ENCODE assay signal across 8 mouse cellular contexts in the genomic region with DNA sequence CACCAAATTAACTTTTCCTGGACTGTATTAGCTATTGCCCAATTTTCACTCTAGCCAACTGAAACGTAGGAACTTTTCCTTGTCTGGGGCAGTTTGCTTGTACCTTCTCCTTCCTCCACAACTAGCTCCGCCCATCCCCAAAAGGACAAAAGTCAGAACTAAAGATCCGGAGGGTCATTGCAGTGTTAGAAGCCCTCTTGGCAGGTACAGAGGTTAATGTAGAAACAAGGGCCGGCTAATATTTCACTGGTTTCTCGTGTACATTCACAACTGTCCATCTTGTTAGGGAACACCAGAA. TPM values are rescaled to one million over a fixed set of nuclear protein-coding genes. Genes with fewer than 3 reads are reported as not detected.
A peak's percentile ranks its signal among the peaks of the same experiment; 100 is the strongest.
DNase-seq lines count a peak whose midpoint lies in the region; ATAC-seq and TF ChIP-seq lines count a peak whose summit lies in the region.

No protein-coding gene starts in this region.

- peak overlapping the region; percentile 72 for H3K4me3 ChIP-seq in heart, embryonic 15.5 days
- peak overlapping the region; percentile 98 for H3K4me3 ChIP-seq in limb, embryonic 11.5 days (ENCODE audit: low read depth, low read length)
- H3K4me3 ChIP-seq in myocyte = peak overlapping the region; percentile 86

- no peak for ATAC-seq in heart, embryonic 15.5 days (replicated peaks; ENCODE audit: insufficient number of reproducible peaks, insufficient read depth, low FRiP score, low read depth)
- no peak for ATAC-seq in limb, embryonic 11.5 days (ENCODE audit: insufficient number of reproducible peaks, low FRiP score, low TSS enrichment, low read depth)

- H3ac ChIP-seq in myocyte (ENCODE audit: control insufficient read depth, insufficient read length) = peak overlapping the region; percentile 90

- intact Hi-C loops in left cerebral cortex, postnatal 14 days (cut with DNase I) = loop anchor here (10.0 kb wide), 1 partner anchor 394 kb away; no protein-coding TSS in a partner anchor

- DNase-seq in cerebellum, adult 18-20 months = peak; percentile 23 to 31
- DNase-seq in cerebellum, postnatal 4 days (ENCODE audit: low spot score in 2 of 2) = no peak
- peak; percentile 75 for DNase-seq in ZHBTc4 (ENCODE audit: low read depth, low spot score)
- DNase-seq in limb, embryonic 11.5 days (ENCODE audit: low spot score) = peak; percentile 50
- no peak for DNase-seq in right cerebral cortex, postnatal 10 days (ENCODE audit: low spot score in 2 of 2)
- no peak for DNase-seq in left cerebral cortex, postnatal 14 days (ENCODE audit: low spot score in 2 of 2)

- no peaks in the 10 kb centered on the region for H3K27me3 ChIP-seq in heart, embryonic 15.5 days
- no peaks in the 10 kb centered on the region for H3K27me3 ChIP-seq in limb, embryonic 11.5 days (ENCODE audit: control insufficient read depth, insufficient read depth, low read length)
- H3K27me3 ChIP-seq in myocyte (ENCODE audit: control insufficient read depth, insufficient read depth, insufficient read length) = no peaks in the 10 kb centered on the region

- peaks cover 20% of the 10 kb centered on the region for H3K4me1 ChIP-seq in heart, embryonic 15.5 days (replicated peaks)
- peaks cover 12% of the 10 kb centered on the region for H3K4me1 ChIP-seq in limb, embryonic 11.5 days (ENCODE audit: control insufficient read depth, insufficient read depth, low read length)

- 14% methylated on average over 5 of the region's 5 CpGs for WGBS in heart, embryonic 15.5 days
- 9% methylated on average over 5 of the region's 5 CpGs for WGBS in limb, embryonic 11.5 days

- no peak for TF ChIP-seq POLR2A in myocyte (IDR thresholded peaks at IDR 0.05; ENCODE audit: insufficient read length, low read depth)

- H3K9me3 ChIP-seq in heart, embryonic 15.5 days (replicated peaks) = no peaks in the 10 kb centered on the region
- H3K9me3 ChIP-seq in limb, embryonic 11.5 days (ENCODE audit: control insufficient read depth, low read length) = no peaks in the 10 kb centered on the region

- peak overlapping the region; percentile 98 for H3K27ac ChIP-seq in heart, embryonic 15.5 days
- no peak overlapping the region; the same call in 1 of the 2 replicates for H3K27ac ChIP-seq in limb, embryonic 11.5 days (replicated peaks; ENCODE audit: low read depth, low read length)

- no peaks in the 10 kb centered on the region for H3K36me3 ChIP-seq in heart, embryonic 15.5 days
- H3K36me3 ChIP-seq in limb, embryonic 11.5 days (ENCODE audit: control insufficient read depth, insufficient read depth, low read length) = no peaks in the 10 kb centered on the region
- H3K36me3 ChIP-seq in myocyte (ENCODE audit: control insufficient read depth, insufficient read depth) = no peaks in the 10 kb centered on the region

- peak overlapping the region; percentile 69 for H3K4me2 ChIP-seq in heart, embryonic 15.5 days
- H3K4me2 ChIP-seq in limb, embryonic 11.5 days (ENCODE audit: low read depth, severe bottlenecking) = peak overlapping the region; percentile 62
- H3K4me2 ChIP-seq in myocyte (ENCODE audit: low read depth) = peak overlapping the region; percentile 67

- peak overlapping the region; percentile 68; the same call in 1 of the 2 replicates for H3K9ac ChIP-seq in heart, embryonic 15.5 days
- H3K9ac ChIP-seq in limb, embryonic 11.5 days (ENCODE audit: low read length) = peak overlapping the region; percentile 85

- peaks cover 34% of the 10 kb centered on the region for H3K79me2 ChIP-seq in myocyte (ENCODE audit: control insufficient read depth, insufficient read depth)

TF ChIP-seq in myocyte, 11 proteins besides CTCF, POLR2A, EP300 and RAD21:
- no peak for TF ChIP-seq TCF3 (IDR thresholded peaks at IDR 0.05; ENCODE audit: insufficient read length, low read depth)
- TF ChIP-seq E2F4 (IDR thresholded peaks at IDR 0.05; ENCODE audit: insufficient read depth) = no peak
- no peak for TF ChIP-seq MAX (IDR thresholded peaks at IDR 0.05; ENCODE audit: low read depth)
- no peak for TF ChIP-seq USF1 (IDR thresholded peaks at IDR 0.05; ENCODE audit: low read depth)
- TF ChIP-seq TCF12 (IDR thresholded peaks at IDR 0.05; ENCODE audit: insufficient read depth, poor library complexity, severe bottlenecking) = no peak

RNA-seq across cellular contexts. Expression of a gene that starts 1.0 kb away (rescaled TPM):
- polyA plus RNA-seq in heart, embryonic 15.5 days (2015; fragmentation: Nextera tagmentation; extraction: Ambion mirVana) = 64.0 and 76.2 TPM in 2 replicates
- 109 and 112 TPM in 2 replicates for polyA plus RNA-seq in limb, embryonic 11.5 days (2014; fragmentation: Nextera tagmentation; extraction: Ambion mirVana)
- 41.2 TPM for polyA plus RNA-seq in myocyte (2012; fragmentation: generic; extraction: Trizol)
- 10 to 100 TPM; 94.4 to 96.2 TPM for total RNA-seq in left cerebral cortex, postnatal 14 days (2021)

Comparison
In these comparisons a context has a peak if more than half of its experiments do, and no peak if none do; other contexts are left out.
1. DNase-seq: peak in cerebellum, adult 18-20 months (2 of 2), ZHBTc4 (single experiment) and limb, embryonic 11.5 days (single experiment); none in cerebellum, postnatal 4 days (0 of 2), right cerebral cortex, postnatal 10 days (0 of 2) and left cerebral cortex, postnatal 14 days (0 of 2).
2. Peak in every context shown above with its lines, with median percentiles within 50 percentile points of each other: H3K4me2 ChIP-seq and H3K4me3 ChIP-seq.